Mouse (Mus musculus) embryonic facial prominence, embryonic 13.5 days (tissue): ENCODE measurements at regions not wholly inside any gene's neighbourhood (a gene's known extent, or its start where the extent isn't known, plus 50 kb on each side); places are given as distances from the start of the nearest gene placed in this dataset.

Source experiments
- ATAC-seq: fragments of 200-750 bp; cut with Nextera tagmentation; 2 replicates; pipeline ENCODE4 v1.8.0; 2017; ENCODE audit warnings: low read depth; ENCODE audit not compliant: insufficient number of reproducible peaks, insufficient read depth, low FRiP score, low TSS enrichment
- H3K27ac ChIP-seq: fragments of 300-500 bp; sonication (generic); 2 replicates; pipeline ENCODE4 v1.5.1; 2015; ENCODE audit warnings: moderate library complexity, mild to moderate bottlenecking, inconsistent platforms
- H3K27me3 ChIP-seq: fragments of 300-500 bp; sonication (generic); 2 replicates; pipeline ENCODE4 v1.6.1; 2015; ENCODE audit warnings: mild to moderate bottlenecking, inconsistent platforms
- H3K36me3 ChIP-seq: fragments of 300-500 bp; sonication (generic); 2 replicates; pipeline ENCODE4 v1.6.1; 2015; ENCODE audit warnings: mild to moderate bottlenecking, inconsistent platforms
- H3K4me1 ChIP-seq: fragments of 300-500 bp; sonication (generic); 2 replicates; pipeline ENCODE4 v1.6.1; 2015; ENCODE audit warnings: inconsistent platforms
- H3K4me2 ChIP-seq: fragments of 300-500 bp; sonication (generic); 2 replicates; pipeline ENCODE4 v1.6.1; 2015; ENCODE audit warnings: moderate library complexity, mild to moderate bottlenecking, inconsistent platforms
- H3K4me3 ChIP-seq: fragments of 300-500 bp; sonication (generic); 2 replicates; pipeline ENCODE4 v1.5.1; 2015; ENCODE audit warnings: mild to moderate bottlenecking, inconsistent platforms
- H3K9ac ChIP-seq: fragments of 300-500 bp; sonication (generic); 2 replicates; pipeline ENCODE4 v1.6.1; 2015; ENCODE audit warnings: mild to moderate bottlenecking, inconsistent platforms
- H3K9me3 ChIP-seq: fragments of 300-500 bp; sonication (generic); 2 replicates; pipeline ENCODE4 v1.6.1; 2016; ENCODE audit warnings: inconsistent platforms
- WGBS: fragments of 180-500 bp; shearing (Covaris S2); methylation state at CpG from one replicate; pipeline ENCODE4 v1.1.7; 2015; ENCODE audit warnings: mixed read lengths; 5-methylcytosine and 5-hydroxymethylcytosine counted together

DNA sequence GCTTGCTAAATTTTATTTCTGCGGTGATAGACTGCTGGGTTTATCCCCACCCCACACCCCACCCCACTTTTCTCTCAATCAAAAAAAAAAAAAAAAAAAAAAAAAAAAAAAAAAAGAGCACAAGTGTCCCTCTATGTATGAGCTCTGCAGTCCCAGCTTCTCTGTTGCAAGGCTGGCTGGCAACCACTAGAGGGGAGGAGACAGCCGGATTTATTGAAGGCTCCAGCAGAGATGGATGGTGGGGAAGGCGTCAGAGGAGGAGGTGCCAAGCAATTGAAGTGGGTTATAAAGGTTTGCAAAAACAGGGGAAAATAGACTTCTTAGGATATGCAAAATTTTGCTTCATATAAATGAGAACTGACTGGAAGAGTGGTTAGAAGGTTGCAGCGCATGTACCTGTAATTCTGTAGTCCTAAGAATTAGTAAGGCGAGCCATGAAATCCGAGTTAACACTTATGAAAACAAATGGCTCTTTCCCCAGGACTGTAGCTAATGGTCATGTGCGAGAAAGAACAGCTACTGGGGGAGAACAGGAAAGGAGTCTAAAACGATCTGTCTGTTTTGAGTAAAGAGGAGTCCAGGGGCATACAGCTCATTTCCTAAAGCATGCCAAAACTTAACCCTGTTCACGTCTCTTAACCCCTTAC lies 885.1 kb upstream of the Pou3f3 start:
- peak; percentile 74; the same call in 1 of the 2 replicates for ATAC-seq
- Histone ChIP-seq H3K36me3 (no peaks in the 10 kb centered on the region), H3K9me3 (no peaks in the 10 kb centered on the region), H3K4me2 (peak overlapping the region; percentile 58), H3K9ac (no peak overlapping the region), H3K27me3 (peaks cover 3% of the 10 kb centered on the region), H3K27ac (no peak overlapping the region), H3K4me3 (peak overlapping the region; percentile 29), H3K4me1 (0 out of 2 replicates have a peak, but pooled peaks cover 8% of the 10 kb centered on the region)
- WGBS = 3% methylated on average over 9 of the region's 9 CpGs

DNA sequence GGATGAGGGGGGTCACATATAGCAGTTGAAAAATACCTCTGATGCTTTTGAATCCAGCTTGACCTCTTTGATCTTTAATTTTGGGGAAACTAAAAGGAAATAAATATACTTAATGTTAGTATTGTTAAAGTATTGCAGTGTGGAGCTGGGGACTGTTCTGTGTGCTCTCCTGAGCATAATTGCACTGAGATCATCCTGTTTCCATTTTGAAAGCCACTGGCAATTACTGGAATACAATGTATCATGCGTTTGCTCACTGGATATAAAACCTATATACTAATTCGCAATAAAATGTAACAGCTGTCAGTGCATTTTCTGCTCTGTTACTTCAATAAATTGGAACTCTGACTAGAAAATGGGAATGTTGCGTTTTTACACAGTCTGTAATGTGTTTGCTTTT lies 884.4 kb upstream of the Pou3f3 start:
- no peak overlapping the region for H3K27ac ChIP-seq
- peak overlapping the region; percentile 58; the same call in 1 of the 2 replicates for H3K4me2 ChIP-seq
- WGBS = 43% methylated on average over 3 of the region's 3 CpGs
- H3K9ac ChIP-seq = no peak overlapping the region
- H3K4me3 ChIP-seq = no peak overlapping the region
- 0 out of 2 replicates have a peak, but pooled peaks cover 8% of the 10 kb centered on the region for H3K4me1 ChIP-seq
- no peaks in the 10 kb centered on the region for H3K9me3 ChIP-seq
- ATAC-seq = no peak
- no peaks in the 10 kb centered on the region for H3K36me3 ChIP-seq
- H3K27me3 ChIP-seq = peaks cover 3% of the 10 kb centered on the region

DNA sequence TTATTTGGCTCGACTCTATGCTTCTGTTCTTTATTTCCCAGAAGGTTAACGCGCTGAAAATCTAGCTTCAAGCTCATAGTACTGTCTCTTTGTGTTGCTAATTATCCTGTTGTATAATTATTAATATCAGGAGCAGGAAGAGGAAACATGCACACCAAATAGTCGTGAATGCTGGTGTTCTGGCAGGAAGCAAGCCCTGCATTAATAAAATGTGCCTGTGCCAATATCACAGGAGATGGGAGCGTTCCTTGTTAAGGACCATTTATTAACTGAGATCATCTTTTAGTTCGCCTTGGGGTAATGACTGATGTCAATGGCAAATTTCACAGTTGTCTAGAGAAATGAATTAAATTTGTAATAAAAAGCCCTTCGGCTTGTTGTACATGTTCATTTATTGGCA lies 883.5 kb upstream of the Pou3f3 start:
- Histone ChIP-seq H3K9me3 (no peaks in the 10 kb centered on the region), H3K4me1 (0 out of 2 replicates have a peak, but pooled peaks cover 8% of the 10 kb centered on the region), H3K36me3 (no peaks in the 10 kb centered on the region), H3K9ac (no peak overlapping the region), H3K4me3 (no peak overlapping the region), H3K4me2 (no peak overlapping the region), H3K27ac (no peak overlapping the region), H3K27me3 (peaks cover 3% of the 10 kb centered on the region)
- no peak for ATAC-seq
- 49% methylated on average over 7 of the region's 7 CpGs for WGBS

DNA sequence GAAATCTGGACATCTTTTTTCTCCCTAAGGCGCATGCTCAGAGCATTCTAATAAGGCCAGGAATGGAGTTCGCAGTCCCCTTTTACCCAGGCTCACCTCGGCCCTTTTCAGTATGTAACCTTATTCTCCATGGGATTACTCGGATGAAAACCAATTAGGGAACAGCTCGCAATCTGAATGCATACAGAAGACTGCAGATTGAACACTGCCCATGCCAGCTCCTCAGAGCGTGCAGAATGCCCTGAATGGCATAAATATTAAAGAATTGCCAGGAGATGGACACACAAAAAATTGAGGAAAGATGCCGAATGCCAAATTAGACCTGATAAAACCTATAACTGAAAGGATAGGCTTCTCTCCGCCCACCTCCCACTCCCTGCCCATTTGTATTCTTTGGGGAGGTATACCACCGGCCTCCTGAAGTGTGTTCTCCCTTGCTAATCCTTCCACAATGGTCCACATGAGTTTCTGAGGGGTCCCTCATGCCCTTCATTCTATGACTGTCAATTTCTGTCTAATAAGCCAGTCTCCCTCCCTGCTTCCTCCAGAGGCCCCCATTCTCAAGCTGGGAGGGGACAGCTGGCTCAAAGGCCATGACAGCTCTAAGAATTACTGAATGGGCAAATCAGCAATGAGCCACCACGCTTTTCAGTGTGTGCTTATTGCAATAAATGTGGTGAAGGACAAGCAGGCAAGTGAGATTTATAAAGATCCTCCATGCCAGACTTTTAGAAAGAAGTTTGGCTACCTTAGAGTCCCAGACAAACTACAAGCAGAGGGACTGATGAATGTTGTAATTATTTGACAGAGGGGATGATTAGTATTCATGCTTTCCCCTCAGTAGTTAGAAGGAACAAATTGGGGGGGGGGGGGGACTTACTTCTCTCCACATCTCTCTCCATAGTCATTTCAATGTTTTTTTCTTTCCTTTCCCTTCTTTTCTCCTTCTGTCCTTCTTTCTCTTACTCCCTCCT lies 881.2 kb upstream of the Pou3f3 start:
- ATAC-seq = no peak
- WGBS = 61% methylated on average over 10 of the region's 10 CpGs

DNA sequence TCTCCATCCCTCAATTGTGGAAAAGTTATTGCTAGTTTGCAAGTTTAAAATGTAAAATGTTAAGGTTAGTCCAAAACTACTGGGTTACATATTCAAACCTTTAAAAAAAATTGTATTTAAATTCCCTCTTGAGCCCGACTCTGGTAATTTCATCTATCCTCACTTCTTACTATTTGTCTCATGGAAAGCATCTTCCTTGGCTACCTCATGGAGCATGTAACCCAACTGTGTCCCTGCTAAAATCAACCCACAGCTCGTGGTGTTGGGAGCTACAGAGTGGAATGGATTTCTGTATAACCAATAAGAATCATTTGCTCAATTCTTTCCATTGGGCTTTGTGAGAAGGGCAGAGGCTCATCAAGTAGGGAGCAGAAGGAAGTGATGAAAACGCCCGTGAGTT lies 880.5 kb upstream of the Pou3f3 start:
- no peaks in the 10 kb centered on the region for H3K36me3 ChIP-seq
- WGBS = 82% methylated on average over 4 of the region's 4 CpGs
- no peak for ATAC-seq
- H3K27ac ChIP-seq = no peak overlapping the region
- H3K9ac ChIP-seq = no peak overlapping the region
- H3K27me3 ChIP-seq = peaks cover 3% of the 10 kb centered on the region; the same call in 1 of the 2 replicates
- no peak overlapping the region for H3K4me2 ChIP-seq
- H3K4me1 ChIP-seq = 0 out of 2 replicates have a peak, but pooled peaks cover 8% of the 10 kb centered on the region
- H3K9me3 ChIP-seq = no peaks in the 10 kb centered on the region
- H3K4me3 ChIP-seq = no peak overlapping the region

More for the DNA sequence above, 881.2 kb upstream of the Pou3f3 start:
- H3K4me1 ChIP-seq = 0 out of 2 replicates have a peak, but pooled peaks cover 8% of the 10 kb centered on the region
- H3K9me3 ChIP-seq = no peaks in the 10 kb centered on the region
- no peak overlapping the region for H3K4me2 ChIP-seq
- H3K36me3 ChIP-seq = no peaks in the 10 kb centered on the region
- H3K4me3 ChIP-seq = no peak overlapping the region
- no peak overlapping the region for H3K27ac ChIP-seq
- no peak overlapping the region for H3K9ac ChIP-seq
- peaks cover 3% of the 10 kb centered on the region; the same call in 1 of the 2 replicates for H3K27me3 ChIP-seq

DNA sequence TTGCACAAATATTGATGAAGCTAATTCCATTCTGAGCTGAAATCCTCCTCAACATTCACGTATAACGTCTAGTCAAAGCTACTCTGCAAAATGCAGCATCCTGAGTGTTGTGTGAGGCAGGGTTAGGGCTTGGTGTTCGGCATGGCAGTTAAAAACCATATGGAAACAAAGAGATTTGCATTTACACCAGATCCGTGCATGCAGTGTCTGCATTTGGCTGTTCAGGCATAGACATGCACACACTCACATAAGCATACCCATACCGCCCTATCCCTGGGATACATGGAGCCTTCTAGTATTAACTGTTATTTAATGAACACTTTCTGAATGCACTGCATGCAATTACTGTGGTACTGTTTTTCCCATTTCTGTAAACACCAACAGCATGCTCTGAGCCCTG lies 872.8 kb upstream of the Pou3f3 start:
- Histone ChIP-seq H3K4me1 (no peaks in the 10 kb centered on the region), H3K9ac (no peak overlapping the region), H3K27ac (no peak overlapping the region), H3K27me3 (no peaks in the 10 kb centered on the region), H3K4me2 (no peak overlapping the region), H3K36me3 (no peaks in the 10 kb centered on the region), H3K9me3 (no peaks in the 10 kb centered on the region), H3K4me3 (no peak overlapping the region)
- WGBS = 84% methylated on average over 5 of the region's 5 CpGs
- no peak for ATAC-seq

DNA sequence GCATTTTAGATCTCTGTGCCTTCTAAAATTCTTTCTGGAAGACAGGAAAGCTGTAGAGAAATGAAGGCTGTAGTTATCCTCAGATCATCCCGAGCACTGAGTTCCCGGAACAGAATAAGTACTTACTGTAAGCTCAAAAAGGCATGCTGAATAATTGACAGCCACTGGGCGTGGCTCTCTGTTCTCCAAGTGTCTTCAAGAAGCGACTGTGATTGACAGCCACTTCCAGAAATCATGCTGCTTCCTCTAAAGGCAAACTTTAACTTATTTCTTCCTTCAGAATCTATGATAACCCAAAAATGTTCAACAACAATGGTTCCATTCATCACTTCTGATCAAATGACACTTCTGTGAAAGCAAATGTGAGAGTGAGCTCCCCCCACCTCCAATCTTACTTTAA lies 870.3 kb upstream of the Pou3f3 start:
- WGBS = 60% methylated on average over 4 of the region's 4 CpGs

DNA sequence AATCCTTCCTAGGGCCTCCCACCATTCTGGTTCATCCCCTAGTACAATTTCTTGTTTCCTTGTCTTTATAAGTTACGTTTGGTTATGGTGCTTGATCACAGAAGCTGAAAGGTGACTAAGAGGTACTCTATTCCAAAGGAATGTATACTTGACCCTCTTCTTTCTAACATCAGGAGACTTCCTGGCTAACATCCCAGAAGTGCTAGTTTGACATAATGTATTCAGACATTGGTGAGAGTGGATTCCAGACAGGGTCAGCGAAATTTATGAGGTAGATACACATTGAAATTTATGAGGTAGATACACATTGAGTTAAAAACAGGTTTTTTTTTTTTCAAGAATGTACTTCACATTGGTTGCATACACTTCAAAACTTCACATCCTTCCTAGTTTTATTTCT lies 863.9 kb upstream of the Pou3f3 start:
- H3K9me3 ChIP-seq = no peaks in the 10 kb centered on the region
- no peak for ATAC-seq
- H3K27ac ChIP-seq = no peak overlapping the region
- WGBS = 80% methylated on average over 2 of the region's 2 CpGs
- no peaks in the 10 kb centered on the region for H3K27me3 ChIP-seq
- H3K9ac ChIP-seq = no peak overlapping the region
- H3K4me1 ChIP-seq = no peaks in the 10 kb centered on the region
- no peak overlapping the region for H3K4me3 ChIP-seq
- no peaks in the 10 kb centered on the region for H3K36me3 ChIP-seq
- no peak overlapping the region for H3K4me2 ChIP-seq

More for the DNA sequence above, 870.3 kb upstream of the Pou3f3 start:
- Histone ChIP-seq H3K9me3 (no peaks in the 10 kb centered on the region), H3K27ac (no peak overlapping the region), H3K9ac (no peak overlapping the region), H3K4me3 (no peak overlapping the region), H3K4me2 (no peak overlapping the region), H3K36me3 (no peaks in the 10 kb centered on the region), H3K27me3 (no peaks in the 10 kb centered on the region), H3K4me1 (no peaks in the 10 kb centered on the region)
- ATAC-seq = no peak
